Mouse (Mus musculus) layer of hippocampus, postnatal 14 days (tissue): Measurements from ENCODE around the gene Gm26657. TPM values are rescaled to one million over a fixed set of nuclear protein-coding genes. Genes with fewer than 3 reads are reported as not detected.

Experiments
- DNase-seq, 2 experiments: peaks; one replicate each; pipeline ENCODE4 v3.0.0; 2021 to 2022; ENCODE audit warnings: low spot score in 2 of 2, mixed read lengths in 1 of 2
- total RNA-seq, 2 experiments: library from RNA; stranded (reverse); gene quantifications; 2 replicates each; pipeline ENCODE4 v1.2.3; 2021

The Gm26657 gene
- total RNA-seq, 2 experiments from 2014 or later = not detected

- no peak for DNase-seq
Measured at GRCm38 (mm10) chr4:56756966-56757600, 17.2 kb downstream of the Gm26657 start.

GRCm38 (mm10) chr4:56757693-56758092 lies 17.8 kb downstream of the Gm26657 start:
- no peak for DNase-seq

DNA sequence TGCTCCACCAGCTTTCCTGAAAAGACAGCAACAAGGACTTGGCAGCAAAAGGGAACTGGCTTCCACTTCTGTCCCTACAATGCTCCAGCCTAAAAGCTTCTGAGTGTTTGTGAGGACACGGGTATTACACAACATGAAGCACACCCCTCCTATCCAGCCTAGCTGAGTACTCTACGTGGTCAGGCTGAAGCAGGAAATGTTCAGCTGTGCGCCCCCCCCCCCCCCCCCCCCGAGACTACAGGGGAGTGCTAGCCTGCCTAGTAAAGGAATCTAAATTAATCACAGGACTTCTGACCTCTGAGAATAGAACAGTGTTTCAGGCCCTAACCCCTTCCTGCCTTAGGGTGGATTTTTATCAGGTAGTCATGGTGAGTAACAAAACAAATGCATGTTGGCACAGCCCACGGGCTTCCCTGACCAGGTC lies 28.0 kb downstream of the Gm26657 start:
- DNase-seq = no peak

DNA sequence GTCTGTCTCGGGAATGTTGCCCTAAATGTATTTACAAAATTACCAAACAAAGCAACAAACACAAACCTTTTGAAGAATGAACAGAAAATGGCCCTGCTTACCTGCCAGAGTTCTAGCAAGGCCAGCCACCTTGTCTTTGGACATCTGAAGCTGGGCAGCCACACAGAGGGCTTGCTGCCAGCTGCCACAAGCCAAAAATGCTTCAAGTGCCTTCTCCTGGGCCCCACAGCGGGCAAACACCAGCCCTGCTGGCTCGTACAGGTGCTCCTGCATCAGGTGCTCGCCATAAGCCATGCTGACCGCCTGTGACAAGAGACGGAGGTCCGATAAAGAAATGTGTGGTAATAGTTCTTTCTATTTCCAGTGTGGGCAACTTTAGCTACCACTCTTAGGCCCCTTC lies 29.0 kb downstream of the Gm26657 start:
- no peak for DNase-seq

- no peak for DNase-seq
Measured at GRCm38 (mm10) chr4:56771065-56771464, 31.2 kb downstream of the Gm26657 start.

Other genes starting within 250 kb of the Gm26657 start
- under 1 TPM in 1 of 2 experiments, not detected in 1; 0.26 TPM for gene Actl7b, start 1.4 kb downstream of the Gm26657 start, total RNA-seq
- gene Actl7a, start 3.3 kb downstream of the Gm26657 start, total RNA-seq = not detected
- 10 to 100 TPM; 63.0 to 63.6 TPM for gene Elp1, start 62.3 kb downstream of the Gm26657 start, total RNA-seq
- 10 to 100 TPM; 17.6 to 19.1 TPM for gene Fam206a, start 62.3 kb downstream of the Gm26657 start, total RNA-seq
- gene Ctnnal1, start 125.1 kb downstream of the Gm26657 start, total RNA-seq = 10 to 100 TPM; 17.4 to 18.9 TPM
- gene Tmem245, start 207.4 kb downstream of the Gm26657 start, total RNA-seq = 10 to 100 TPM; 28.1 to 28.7 TPM